Mouse (Mus musculus) C2C12 (cell line): ENCODE measurements around the gene Fus.

Experiments used
- CEBPB ChIP-seq: IDR thresholded peaks from one replicate; pipeline ENCODE4 v1.6.1; 2011; ENCODE audit warnings: low read depth, mild to moderate bottlenecking, control low read depth, moderate library complexity
- CTCF ChIP-seq: IDR thresholded peaks from one replicate; pipeline ENCODE4 v1.5.1; 2011; ENCODE audit not compliant: control insufficient read depth, insufficient read depth, insufficient read length
- FOSL1 ChIP-seq: IDR thresholded peaks from one replicate; pipeline ENCODE4 v1.8.0; 2011; ENCODE audit warnings: mild to moderate bottlenecking, low read length; ENCODE audit not compliant: poor library complexity, insufficient read depth, severe bottlenecking
- MAX ChIP-seq: IDR thresholded peaks from one replicate; pipeline ENCODE4 v1.6.1; 2011; ENCODE audit warnings: mild to moderate bottlenecking, control low read depth
- MYOD1 ChIP-seq: IDR thresholded peaks from one replicate; pipeline ENCODE4 v1.6.1; 2011; ENCODE audit warnings: low read depth; ENCODE audit not compliant: control insufficient read depth, insufficient read length
- MYOG ChIP-seq: IDR thresholded peaks from one replicate; pipeline ENCODE4 v1.6.1; 2011; ENCODE audit not compliant: control insufficient read depth, insufficient read length; ENCODE audit errors: extremely low read depth
- USF1 ChIP-seq: IDR thresholded peaks from one replicate; pipeline ENCODE4 v1.6.1; 2011; ENCODE audit warnings: low read depth, mild to moderate bottlenecking, control low read depth, moderate library complexity

DNA sequence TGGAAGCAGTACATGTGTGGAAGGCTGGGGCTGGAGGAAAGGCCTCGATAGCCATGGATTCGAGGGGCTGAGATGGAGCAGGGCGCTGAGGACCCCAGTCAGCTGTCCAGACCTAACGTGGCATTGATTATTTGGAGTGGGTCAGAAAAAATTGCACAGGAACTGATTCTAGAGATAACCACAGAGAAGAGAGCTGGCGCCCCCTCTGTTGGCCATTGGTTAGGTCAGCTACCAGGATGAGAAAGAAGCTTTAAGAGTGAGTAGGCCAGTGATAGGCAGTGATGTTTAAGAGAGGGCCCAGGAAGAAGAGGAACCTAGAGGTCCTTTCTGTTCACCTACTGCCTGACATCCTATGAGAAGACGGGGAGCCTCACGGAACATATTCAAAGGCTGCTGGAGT, 48.0 kb upstream of the Fus start:
- TF ChIP-seq CTCF (no peak), MAX (no peak), CEBPB (no peak), USF1 (no peak), MYOD1 (no peak), MYOG (no peak), FOSL1 (no peak)
